Mouse (Mus musculus) forebrain, embryonic 14.5 days (tissue): ENCODE measurements around the gene Ugt2b1. TPM values are rescaled to one million over a fixed set of nuclear protein-coding genes. Genes with fewer than 3 reads are reported as not detected.

ENCODE experiments used
- ATAC-seq: fragments of 200-750 bp; cut with Nextera tagmentation; 2 replicates; pipeline ENCODE4 v1.8.0; 2017; ENCODE audit warnings: mild to moderate bottlenecking, moderate library complexity
- DNase-seq: peaks from one replicate; pipeline ENCODE4 v3.0.0-alpha.2; 2015; ENCODE audit warnings: low spot score
- H3K27ac ChIP-seq: fragments of 300-500 bp; sonication (generic); 2 replicates; pipeline ENCODE4 v1.5.1; 2014; ENCODE audit warnings: low read depth, mild to moderate bottlenecking, control low read depth, low read length, moderate library complexity
- H3K27me3 ChIP-seq: fragments of 300-500 bp; sonication (generic); replicated peaks from 2 replicates; pipeline ENCODE4 v1.6.1; 2014; ENCODE audit warnings: low read length, control low read depth, mixed read lengths; ENCODE audit not compliant: control insufficient read depth, insufficient read depth
- H3K36me3 ChIP-seq: fragments of 300-500 bp; sonication (generic); 2 replicates; pipeline ENCODE4 v1.6.1; 2014; ENCODE audit warnings: low read length, control low read depth; ENCODE audit not compliant: control insufficient read depth, insufficient read depth
- H3K4me1 ChIP-seq: fragments of 300-500 bp; sonication (generic); 2 replicates; pipeline ENCODE4 v1.6.1; 2014; ENCODE audit warnings: antibody characterized with exemption, low read length, control low read depth; ENCODE audit not compliant: control insufficient read depth, insufficient read depth
- H3K4me2 ChIP-seq: fragments of 300-500 bp; sonication (generic); 2 replicates; pipeline ENCODE4 v1.6.1; 2014; ENCODE audit warnings: mild to moderate bottlenecking, control low read depth, low read length
- H3K4me3 ChIP-seq: fragments of 300-500 bp; sonication (generic); 2 replicates; pipeline ENCODE4 v1.5.1; 2014; ENCODE audit warnings: low read depth, low read length, control low read depth
- H3K9ac ChIP-seq: fragments of 300-500 bp; sonication (generic); 2 replicates; pipeline ENCODE4 v1.6.1; 2014; ENCODE audit warnings: mild to moderate bottlenecking, low read length, control low read depth, moderate library complexity
- H3K9me3 ChIP-seq: fragments of 300-500 bp; sonication (generic); replicated peaks from 2 replicates; pipeline ENCODE4 v1.6.1; 2016; ENCODE audit warnings: low read length, control low read depth, mixed read lengths; ENCODE audit not compliant: control insufficient read depth
- WGBS: fragments of 180-500 bp; shearing (Covaris S2); extraction: QIAGEN DNeasy Blood & Tissue Kit; methylation state at CpG from one replicate; pipeline ENCODE4 v1.1.7; 2014; 5-methylcytosine and 5-hydroxymethylcytosine counted together
- polyA plus RNA-seq: library from polyadenylated mRNA; unstranded; fragments of >200 nt; fragmentation: Nextera tagmentation; extraction: Ambion mirVana; gene quantifications from 2 replicates; pipeline ENCODE4 v1.2.1, GENCODE M21; 2014

Gene Ugt2b1
- polyA plus RNA-seq, 1 experiment from 2014 or later = not detected

- 67% methylated on average over 1 of the region's 1 CpGs for WGBS
- ATAC-seq = no peak
Observed at GRCm38 (mm10) chr5:86906758-86907157, 19.6 kb downstream of the Ugt2b1 start, which contains the start of gene Ugt2b34. Ugt2b34 (minus strand) TSS chr5:86906937.

GRCm38 (mm10) chr5:86889933-86890332 lies 36.4 kb downstream of the Ugt2b1 start:
- Histone ChIP-seq H3K4me2 (no peak overlapping the region), H3K4me3 (no peak overlapping the region), H3K36me3 (no peaks in the 10 kb centered on the region), H3K9me3 (0 out of 2 replicates have a peak, but pooled peaks cover 2% of the 10 kb centered on the region), H3K27me3 (no peaks in the 10 kb centered on the region), H3K9ac (no peak overlapping the region), H3K27ac (no peak overlapping the region), H3K4me1 (no peaks in the 10 kb centered on the region)
- ATAC-seq (no peak), DNase-seq (no peak)
- 74% methylated on average over 1 of the region's 1 CpGs for WGBS

More at GRCm38 (mm10) chr5:86906758-86907157, 19.6 kb downstream of the Ugt2b1 start, which contains the start of gene Ugt2b34:
- no peak within 1 kb of the TSS for H3K4me2 ChIP-seq
- no peaks in the 10 kb centered on the region for H3K27me3 ChIP-seq
- H3K4me1 ChIP-seq = no peaks in the 10 kb centered on the region
- DNase-seq = no peak
- H3K36me3 ChIP-seq = no peaks in the 10 kb centered on the region
- H3K27ac ChIP-seq = no peak within 1 kb of the TSS
- no peaks in the 10 kb centered on the region for H3K9me3 ChIP-seq
- H3K4me3 ChIP-seq = no peak within 1 kb of the TSS
- H3K9ac ChIP-seq = no peak within 1 kb of the TSS

DNA sequence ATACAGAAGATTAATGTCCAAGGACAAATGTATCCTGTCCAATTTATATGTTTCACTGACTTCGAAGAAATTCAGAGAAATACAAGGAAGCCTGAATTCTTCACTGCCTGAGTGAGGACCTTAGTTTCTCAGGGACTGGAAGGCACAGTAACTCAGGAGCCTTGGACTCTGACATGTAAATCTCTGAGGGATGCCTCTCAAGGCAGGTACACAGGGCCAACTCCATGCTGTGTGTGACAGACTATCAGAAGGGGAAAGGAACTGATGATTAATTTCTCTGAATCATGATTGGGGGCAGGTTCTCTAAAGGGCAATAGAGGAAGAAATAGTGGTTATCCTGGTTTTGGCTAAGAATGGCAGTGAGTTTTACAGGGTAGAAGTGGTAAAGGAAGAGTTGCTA lies 37.9 kb downstream of the Ugt2b1 start:
- no peaks in the 10 kb centered on the region for H3K4me1 ChIP-seq
- DNase-seq (no peak), ATAC-seq (no peak)
- H3K4me2 ChIP-seq = no peak overlapping the region
- no peaks in the 10 kb centered on the region for H3K9me3 ChIP-seq
- H3K9ac ChIP-seq = no peak overlapping the region
- no peaks in the 10 kb centered on the region for H3K36me3 ChIP-seq
- no peaks in the 10 kb centered on the region for H3K27me3 ChIP-seq
- H3K27ac ChIP-seq = no peak overlapping the region
- WGBS = 88% methylated on average over 1 of the region's 1 CpGs
- no peak overlapping the region for H3K4me3 ChIP-seq

DNA sequence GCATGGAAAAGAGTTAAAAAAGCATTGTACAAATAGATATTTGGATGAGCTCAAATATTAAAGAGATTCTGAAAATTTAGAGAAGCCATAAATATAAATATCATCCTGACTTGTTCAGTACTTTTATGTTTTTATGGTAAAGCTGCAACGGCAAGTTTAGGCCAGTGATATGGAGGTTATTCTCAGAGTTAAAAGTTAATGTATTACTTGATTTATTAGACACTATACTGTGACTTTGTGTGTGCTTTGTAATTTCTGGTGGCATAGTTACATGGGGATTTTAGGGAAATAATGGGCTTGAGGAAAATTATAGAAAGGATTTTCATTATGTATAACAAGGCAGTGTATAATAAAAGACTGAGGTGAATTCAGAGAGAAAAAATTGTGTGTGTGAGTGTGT lies 39.2 kb downstream of the Ugt2b1 start:
- H3K27me3 ChIP-seq = no peaks in the 10 kb centered on the region
- H3K36me3 ChIP-seq = no peaks in the 10 kb centered on the region
- no peak overlapping the region for H3K27ac ChIP-seq
- DNase-seq (no peak), ATAC-seq (no peak)
- H3K9me3 ChIP-seq = no peaks in the 10 kb centered on the region
- H3K4me2 ChIP-seq = no peak overlapping the region
- WGBS = 94% methylated on average over 1 of the region's 1 CpGs
- no peak overlapping the region for H3K9ac ChIP-seq
- no peaks in the 10 kb centered on the region for H3K4me1 ChIP-seq
- no peak overlapping the region for H3K4me3 ChIP-seq

DNA sequence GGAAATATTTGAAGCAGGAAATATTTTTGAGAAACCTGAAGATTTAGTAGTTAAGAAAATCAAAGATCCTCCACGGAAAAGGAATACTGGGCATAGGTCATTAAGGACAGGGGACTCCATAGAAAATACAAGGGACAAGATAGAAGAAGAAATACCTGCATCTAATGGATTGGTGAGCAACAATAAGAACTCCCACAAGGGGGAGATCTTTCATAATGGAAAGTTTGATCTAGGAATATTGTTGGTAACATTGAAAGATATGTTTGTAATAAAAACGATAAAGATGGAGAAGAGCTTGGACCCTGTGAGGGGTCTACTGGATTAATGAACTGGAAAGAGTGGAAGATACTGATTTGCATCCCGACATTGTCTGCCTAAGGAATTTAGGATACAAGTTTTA lies 39.7 kb downstream of the Ugt2b1 start:
- ATAC-seq (no peak), DNase-seq (peak; percentile 29)
- no peaks in the 10 kb centered on the region for H3K4me1 ChIP-seq
- no peak overlapping the region for H3K4me3 ChIP-seq
- no peak overlapping the region for H3K9ac ChIP-seq
- no peak overlapping the region for H3K4me2 ChIP-seq
- no peaks in the 10 kb centered on the region for H3K36me3 ChIP-seq
- H3K27me3 ChIP-seq = no peaks in the 10 kb centered on the region
- no peak overlapping the region for H3K27ac ChIP-seq
- H3K9me3 ChIP-seq = no peaks in the 10 kb centered on the region
- 53% methylated on average over 3 of the region's 3 CpGs for WGBS

DNA sequence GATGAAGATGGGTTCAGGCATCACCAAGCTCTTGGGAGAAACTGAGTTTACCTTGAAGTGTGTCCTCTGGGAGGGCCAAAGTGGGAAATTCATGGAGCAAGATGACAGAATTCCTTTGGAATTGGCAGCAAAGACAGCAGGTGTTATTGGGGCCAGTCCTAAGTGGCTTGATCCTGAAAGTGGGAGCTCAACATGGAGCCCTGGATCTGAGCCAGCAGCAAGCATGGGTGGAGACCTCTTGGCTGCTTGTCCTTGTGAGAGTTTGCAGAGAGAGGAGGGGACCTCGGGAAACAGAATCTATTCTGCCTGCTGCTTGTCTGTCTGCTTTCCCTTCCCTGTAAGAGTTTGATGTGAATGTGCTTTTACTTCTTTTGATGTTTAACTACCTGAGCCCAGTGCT lies 54.5 kb downstream of the Ugt2b1 start:
- no peak for ATAC-seq
- H3K27me3 ChIP-seq = no peaks in the 10 kb centered on the region
- H3K9ac ChIP-seq = no peak overlapping the region
- no peak overlapping the region for H3K27ac ChIP-seq
- H3K36me3 ChIP-seq = no peaks in the 10 kb centered on the region
- DNase-seq = no peak
- H3K4me2 ChIP-seq = no peak overlapping the region
- WGBS = 65% methylated on average over 1 of the region's 1 CpGs
- no peak overlapping the region for H3K4me3 ChIP-seq
- no peaks in the 10 kb centered on the region for H3K9me3 ChIP-seq
- no peaks in the 10 kb centered on the region for H3K4me1 ChIP-seq

Other genes starting within 250 kb of the Ugt2b1 start
- not detected in 2 replicates for gene Tmprss11e, start 180.7 kb downstream of the Ugt2b1 start, polyA plus RNA-seq
- 32.7 and 35.7 TPM in 2 replicates for gene Ythdc1, start 122.3 kb downstream of the Ugt2b1 start, polyA plus RNA-seq
- not detected in 2 replicates for gene Ugt2b34, start 19.6 kb downstream of the Ugt2b1 start, polyA plus RNA-seq
- not detected in 2 replicates for gene Ugt2b35, start 74.3 kb upstream of the Ugt2b1 start, polyA plus RNA-seq
- not detected in 2 replicates for gene Ugt2b36, start 166.0 kb upstream of the Ugt2b1 start, polyA plus RNA-seq
- gene Ugt2b5, start 213.8 kb upstream of the Ugt2b1 start, polyA plus RNA-seq = 0.09 TPM in 1 of 2 replicates, not detected in the other